Mouse (Mus musculus) heart, adult 8-10 months (tissue): ENCODE measurements at regions not wholly inside any gene's neighbourhood (a gene's known extent, or its start where the extent isn't known, plus 50 kb on each side); places are given as distances from the start of the nearest gene placed in this dataset.

Experiments
- DNase-seq: peaks from one replicate; pipeline ENCODE4 v3.0.0; 2022; ENCODE audit warnings: low spot score

GRCm38 (mm10) chr12:91986448-91986847 lies 137.5 kb upstream of the Sel1l start:
- no peak for DNase-seq

- no peak for DNase-seq
These were observed 131.4 kb upstream of the Sel1l start for GRCm38 (mm10) chr12:91980321-91980720.

GRCm38 (mm10) chr12:91971045-91971444 lies 122.1 kb upstream of the Sel1l start:
- no peak for DNase-seq

GRCm38 (mm10) chr12:91965937-91966336 lies 117.0 kb upstream of the Sel1l start:
- no peak for DNase-seq

GRCm38 (mm10) chr12:91963239-91963638 lies 114.3 kb upstream of the Sel1l start:
- DNase-seq = no peak

- no peak for DNase-seq
These were observed 109.1 kb upstream of the Sel1l start for GRCm38 (mm10) chr12:91958086-91958485.

GRCm38 (mm10) chr12:91956411-91956810 lies 107.5 kb upstream of the Sel1l start:
- DNase-seq = no peak

- no peak for DNase-seq
These were observed 99.7 kb upstream of the Sel1l start for GRCm38 (mm10) chr12:91948602-91949167.

- no peak for DNase-seq
These were observed 99.0 kb upstream of the Sel1l start for GRCm38 (mm10) chr12:91947998-91948397.

- no peak for DNase-seq
These were observed 97.6 kb upstream of the Sel1l start for GRCm38 (mm10) chr12:91946541-91946940.

GRCm38 (mm10) chr12:91932490-91933361 lies 83.8 kb upstream of the Sel1l start:
- no peak for DNase-seq

GRCm38 (mm10) chr12:91931586-91931985 lies 82.6 kb upstream of the Sel1l start:
- DNase-seq = no peak

GRCm38 (mm10) chr12:91929386-91930054 lies 80.6 kb upstream of the Sel1l start:
- no peak for DNase-seq

GRCm38 (mm10) chr12:91927576-91927975 lies 78.6 kb upstream of the Sel1l start:
- DNase-seq = no peak

- DNase-seq = no peak
These were observed 66.5 kb upstream of the Sel1l start for GRCm38 (mm10) chr12:91915486-91915885.

- no peak for DNase-seq
These were observed 61.6 kb upstream of the Sel1l start for GRCm38 (mm10) chr12:91910529-91910928.
